Mouse (Mus musculus) thymus, adult 2 months (tissue): ENCODE data around the gene Sec14l1.

Experiments
- CTCF ChIP-seq: fragments of 200-500 bp; IDR thresholded peaks from 2 replicates; pipeline ENCODE4 v1.5.1; 2012; ENCODE audit warnings: mild to moderate bottlenecking, control low read depth, low read length, moderate library complexity, borderline replicate concordance; ENCODE audit not compliant: control insufficient read depth, poor library complexity, insufficient read depth; ENCODE audit errors: extremely low read depth
- POLR2A ChIP-seq: fragments of 200-500 bp; IDR thresholded peaks from 2 replicates; pipeline ENCODE4 v1.6.1; 2012; ENCODE audit warnings: mild to moderate bottlenecking, low read length, control low read depth, moderate library complexity; ENCODE audit not compliant: control insufficient read depth, poor library complexity, insufficient read depth; ENCODE audit errors: extremely low read depth

DNA sequence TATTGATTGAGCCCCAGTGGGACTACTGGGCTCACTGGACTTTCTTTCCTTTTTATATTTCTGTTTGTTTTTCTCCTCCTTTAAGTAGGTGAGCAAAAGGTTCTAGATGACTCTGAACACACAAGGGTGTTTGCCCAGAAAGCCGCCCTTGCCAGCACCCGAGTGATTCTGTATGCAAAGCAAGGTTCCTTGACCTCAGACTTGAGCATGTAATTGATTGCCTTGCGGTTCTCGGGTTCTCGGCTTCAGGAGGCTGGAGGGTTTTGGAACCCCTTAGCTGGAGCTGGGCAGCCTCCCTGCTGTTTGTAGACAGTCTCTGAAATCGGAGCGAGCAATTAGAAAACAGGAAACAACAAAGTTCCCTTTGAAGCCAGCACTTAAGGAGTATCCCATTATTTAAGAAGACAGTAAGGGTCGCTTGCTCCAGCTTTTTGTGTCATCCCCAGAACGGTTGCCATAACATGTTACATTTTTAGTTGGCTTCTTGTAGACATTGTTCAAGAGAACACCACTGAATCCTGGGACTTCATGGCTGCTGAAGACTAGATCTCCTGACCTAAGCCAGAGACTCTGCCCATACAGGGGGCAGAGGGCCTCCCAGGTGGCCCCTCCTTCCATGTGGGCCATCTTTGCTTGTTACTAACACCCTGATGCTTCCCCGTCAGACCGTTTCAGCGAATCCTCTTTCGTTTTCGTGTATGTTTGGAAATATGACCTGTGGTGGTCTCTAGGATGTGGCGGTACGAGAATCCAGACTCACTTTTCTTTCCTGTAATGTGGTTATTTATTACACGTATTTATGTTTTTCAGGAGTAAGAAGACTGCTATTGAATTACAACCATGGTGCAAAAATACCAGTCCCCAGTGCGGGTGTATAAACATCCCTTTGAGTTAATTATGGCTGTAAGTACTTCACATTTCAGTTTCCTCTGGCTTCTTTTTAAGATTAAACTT is 1.7 kb downstream of the Sec14l1 start:
- TF ChIP-seq POLR2A (no peak), CTCF (no peak)
